Mouse (Mus musculus): ENCODE measurements around the gene Foxd3.

Foxd3 gene

GRCm38 (mm10) chr4:99657831-99658470 is 1.9 kb downstream of the Foxd3 start:
- no peak for DNase-seq

- DNase-seq: no peak
These were observed 2.8 kb downstream of the Foxd3 start for GRCm38 (mm10) chr4:99658881-99659280.

GRCm38 (mm10) chr4:99659361-99660072 is 3.4 kb downstream of the Foxd3 start:
- no peak for DNase-seq

- DNase-seq: peak in 1 of 2 experiments; percentile 10
These were observed 4.0 kb downstream of the Foxd3 start for GRCm38 (mm10) chr4:99660073-99660611.

GRCm38 (mm10) chr4:99660981-99661380 is 4.9 kb downstream of the Foxd3 start:
- peak; percentile 68 to 81 for DNase-seq

GRCm38 (mm10) chr4:99661956-99662355 is 5.9 kb downstream of the Foxd3 start:
- DNase-seq: no peak

- DNase-seq: no peak
These were observed 6.3 kb downstream of the Foxd3 start for GRCm38 (mm10) chr4:99662431-99662830.

GRCm38 (mm10) chr4:99662841-99663567 is 6.9 kb downstream of the Foxd3 start:
- DNase-seq: no peak

- no peak for DNase-seq
These were observed 7.6 kb downstream of the Foxd3 start for GRCm38 (mm10) chr4:99663710-99664109.

- no peak for DNase-seq
These were observed 14.2 kb downstream of the Foxd3 start for GRCm38 (mm10) chr4:99670203-99670851.

GRCm38 (mm10) chr4:99675191-99675590 is 19.1 kb downstream of the Foxd3 start:
- no peak for DNase-seq

- DNase-seq: no peak
These were observed 27.8 kb downstream of the Foxd3 start for GRCm38 (mm10) chr4:99683941-99684340.

GRCm38 (mm10) chr4:99686308-99686707 is 30.2 kb downstream of the Foxd3 start:
- no peak for DNase-seq
